Mouse (Mus musculus) MEL (cell line): ENCODE measurements around the gene Ncs1. TPM values are rescaled to one million over a fixed set of nuclear protein-coding genes. Genes with fewer than 3 reads are reported as not detected.

Experiments
- DNase-seq: peaks from one replicate; pipeline ENCODE4 v3.0.0; 2011; ENCODE audit warnings: low read depth, low spot score
- H3K27ac ChIP-seq: 2 replicates; pipeline ENCODE4 v1.5.1; 2012; ENCODE audit warnings: low read depth, mild to moderate bottlenecking, control low read depth, low read length, moderate library complexity; ENCODE audit not compliant: control insufficient read depth
- H3K27me3 ChIP-seq, 2 experiments: fragments of 150-350 bp in 1 of 2; sonication (generic) in 1 of 2; 2 replicates each; pipeline ENCODE4 v1.6.1; 2012; ENCODE audit warnings: low read length in 2 of 2, mild to moderate bottlenecking in 2 of 2, improper control_type of control experiment in 1 of 2, moderate library complexity in 1 of 2; ENCODE audit not compliant: insufficient read depth in 2 of 2, control insufficient read depth in 1 of 2
- H3K36me3 ChIP-seq, 2 experiments: 2 replicates each; pipeline ENCODE4 v1.6.1; 2012 to 2014; ENCODE audit warnings: low read length in 2 of 2, improper control_type of control experiment in 1 of 2, inconsistent platforms in 1 of 2, mild to moderate bottlenecking in 1 of 2; ENCODE audit not compliant: insufficient read depth in 2 of 2, control insufficient read depth in 1 of 2
- H3K4me1 ChIP-seq, 2 experiments: fragments of 150-350 bp in 1 of 2; sonication (generic) in 1 of 2; 2 replicates each; pipeline ENCODE4 v1.6.1; 2012; ENCODE audit warnings: low read length in 2 of 2, improper control_type of control experiment in 1 of 2, mild to moderate bottlenecking in 1 of 2; ENCODE audit not compliant: insufficient read depth in 2 of 2, control insufficient read depth in 1 of 2
- H3K4me3 ChIP-seq, 2 experiments: fragments of 150-350 bp in 1 of 2; sonication (generic) in 1 of 2; 2 replicates each; pipeline ENCODE4 v1.5.1; 2012; ENCODE audit warnings: low read depth in 2 of 2, low read length in 2 of 2, mild to moderate bottlenecking in 2 of 2, moderate library complexity in 2 of 2, control low read depth in 1 of 2, improper control_type of control experiment in 1 of 2; ENCODE audit not compliant: control insufficient read depth in 1 of 2, insufficient read depth in 1 of 2
- H3K79me2 ChIP-seq: 2 replicates; pipeline ENCODE4 v1.6.1; 2012; ENCODE audit warnings: mild to moderate bottlenecking, low read length, moderate library complexity; ENCODE audit not compliant: control insufficient read depth, poor library complexity, insufficient read depth
- H3K9ac ChIP-seq: 2 replicates; pipeline ENCODE4 v1.6.1; 2012; ENCODE audit warnings: low read depth, mild to moderate bottlenecking, control low read depth, low read length, moderate library complexity; ENCODE audit not compliant: control insufficient read depth, poor library complexity, severe bottlenecking
- H3K9me3 ChIP-seq: fragments of 150-350 bp; sonication (generic); replicated peaks from 2 replicates; pipeline ENCODE4 v1.6.1; 2012; ENCODE audit warnings: mild to moderate bottlenecking, low read length, improper control_type of control experiment, moderate library complexity; ENCODE audit not compliant: insufficient read depth
- CHD1 ChIP-seq: IDR thresholded peaks from 2 replicates; pipeline ENCODE4 v1.6.1; 2012; ENCODE audit warnings: low read depth, mild to moderate bottlenecking, inconsistent platforms, low read length, improper control_type of control experiment
- CTCF ChIP-seq, 3 experiments: IDR thresholded peaks in 2 of 3; conservative IDR thresholded peaks in 1 of 3; 2 replicates each; pipeline ENCODE4 v1.5.1; 2011 to 2012; ENCODE audit warnings: low read length in 3 of 3, low read depth in 2 of 3, mild to moderate bottlenecking in 2 of 3, improper control_type of control experiment in 1 of 3, inconsistent platforms in 1 of 3, mixed read lengths in 1 of 3, moderate library complexity in 1 of 3; ENCODE audit not compliant: control insufficient read depth in 1 of 3, insufficient read depth in 1 of 3, poor library complexity in 1 of 3, severe bottlenecking in 1 of 3
- ELF1 ChIP-seq: IDR thresholded peaks from 2 replicates; pipeline ENCODE4 v1.6.1; 2014; ENCODE audit warnings: low read depth, mild to moderate bottlenecking, inconsistent platforms, low read length, improper control_type of control experiment, moderate library complexity
- EP300 ChIP-seq, 2 experiments: IDR thresholded peaks; 2 replicates each; pipeline ENCODE4 v1.6.1; 2011; ENCODE audit warnings: improper control_type of control experiment in 2 of 2, low read length in 2 of 2, low read depth in 1 of 2, mild to moderate bottlenecking in 1 of 2
- ETS1 ChIP-seq: IDR thresholded peaks from 2 replicates; pipeline ENCODE4 v1.6.1; 2012; ENCODE audit warnings: low read depth, mild to moderate bottlenecking, inconsistent platforms, low read length, improper control_type of control experiment, moderate library complexity
- GABPA ChIP-seq: IDR thresholded peaks from 2 replicates; pipeline ENCODE4 v1.6.1; 2012; ENCODE audit warnings: low read depth, mild to moderate bottlenecking, inconsistent platforms, low read length, improper control_type of control experiment, moderate library complexity
- HCFC1 ChIP-seq: IDR thresholded peaks from 2 replicates; pipeline ENCODE4 v1.6.1; 2012; ENCODE audit warnings: low read depth, mild to moderate bottlenecking, inconsistent platforms, low read length, improper control_type of control experiment, moderate library complexity
- JUND ChIP-seq: IDR thresholded peaks from 2 replicates; pipeline ENCODE4 v1.6.1; 2011; ENCODE audit warnings: low read depth, mild to moderate bottlenecking, improper control_type of control experiment, low read length
- MAFK ChIP-seq: IDR thresholded peaks from 2 replicates; pipeline ENCODE4 v1.6.1; 2011; ENCODE audit warnings: low read depth, mild to moderate bottlenecking, low read length, improper control_type of control experiment, borderline replicate concordance
- MAZ ChIP-seq: IDR thresholded peaks from 2 replicates; pipeline ENCODE4 v1.6.1; 2012; ENCODE audit warnings: low read depth, mild to moderate bottlenecking, inconsistent platforms, low read length, improper control_type of control experiment
- POLR2AphosphoS5 ChIP-seq: IDR thresholded peaks from 2 replicates; pipeline ENCODE4 v1.6.1; 2012; ENCODE audit warnings: low read depth, borderline replicate concordance, mild to moderate bottlenecking, inconsistent platforms, low read length, moderate library complexity, mixed read lengths
- RAD21 ChIP-seq: IDR thresholded peaks from 2 replicates; pipeline ENCODE4 v1.6.1; 2011; ENCODE audit warnings: mild to moderate bottlenecking, low read depth, low read length, improper control_type of control experiment
- SMC3 ChIP-seq: IDR thresholded peaks from 2 replicates; pipeline ENCODE4 v1.6.1; 2011; ENCODE audit warnings: low read depth, low read length, improper control_type of control experiment
- ZMIZ1 ChIP-seq: IDR thresholded peaks from 2 replicates; pipeline ENCODE4 v1.6.1; 2012; ENCODE audit warnings: low read depth, mild to moderate bottlenecking, inconsistent platforms, low read length, improper control_type of control experiment, moderate library complexity
- ZNF384 ChIP-seq: IDR thresholded peaks from 2 replicates; pipeline ENCODE4 v1.6.1; 2012; ENCODE audit warnings: low read depth, mild to moderate bottlenecking, inconsistent platforms, low read length, improper control_type of control experiment
- polyA plus RNA-seq, 2 experiments: library from polyadenylated mRNA; stranded (reverse) in 1 of 2; unstranded in 1 of 2; fragments of >175 nt in 1 of 2; fragments of >200 nt in 1 of 2; gene quantifications; 2 replicates each; pipeline versions ENCODE4 v1.2.1 to v1.2.4; 2012; ENCODE audit warnings: low replicate concordance in 2 of 2, low read depth in 1 of 2; ENCODE audit not compliant: insufficient read length in 2 of 2, insufficient read depth in 1 of 2, missing spikeins in 1 of 2
- total RNA-seq: library from RNA; depleted of rRNA; stranded (reverse); fragments of 300-350 nt; gene quantifications from 2 replicates; pipeline ENCODE4 v1.2.3, GENCODE M21; 2012

Gene Ncs1
- total and polyA plus RNA-seq, 3 experiments = 14.5 to 17.6 TPM; not detected in 1

DNA sequence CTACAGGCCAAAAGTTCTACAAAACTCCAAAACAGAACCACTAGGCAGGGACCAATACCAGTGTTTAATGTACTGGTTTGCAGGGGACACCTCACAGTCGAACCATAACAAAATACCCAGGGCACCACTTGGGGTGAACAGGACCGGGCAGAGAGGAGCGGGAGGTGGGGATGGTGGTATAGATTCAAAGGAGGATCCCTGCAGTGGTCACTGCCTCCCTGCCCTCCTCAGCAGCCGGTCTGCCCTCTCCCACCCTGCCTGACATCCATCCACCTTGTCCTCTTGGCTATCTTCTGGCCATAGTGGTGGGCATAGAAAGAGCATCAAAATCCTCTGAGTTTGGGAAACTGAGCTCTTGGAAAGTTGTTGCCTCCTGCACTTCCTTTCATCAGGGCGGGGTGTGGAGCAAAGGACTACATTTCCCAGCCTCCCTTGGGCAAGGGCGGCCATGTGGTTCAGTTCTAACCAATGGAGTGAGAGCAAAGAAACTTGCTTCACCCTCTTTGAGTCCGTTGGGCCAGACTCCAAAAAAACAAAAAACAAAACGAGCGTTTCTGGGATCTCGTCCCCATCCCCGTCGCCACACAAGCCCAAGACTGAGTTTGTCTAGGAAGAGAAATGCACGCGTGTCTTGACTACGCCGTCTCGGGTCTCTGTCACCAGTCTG is 52.1 kb downstream of the Ncs1 start (continued):
- no peak for TF ChIP-seq EP300 (IDR thresholded peaks at IDR 0.05; ENCODE audit: low read depth in 1 of 2, low read length in 2 of 2)
- peak; percentile 71; the same call in 1 of the 2 replicates for TF ChIP-seq ELF1

DNA sequence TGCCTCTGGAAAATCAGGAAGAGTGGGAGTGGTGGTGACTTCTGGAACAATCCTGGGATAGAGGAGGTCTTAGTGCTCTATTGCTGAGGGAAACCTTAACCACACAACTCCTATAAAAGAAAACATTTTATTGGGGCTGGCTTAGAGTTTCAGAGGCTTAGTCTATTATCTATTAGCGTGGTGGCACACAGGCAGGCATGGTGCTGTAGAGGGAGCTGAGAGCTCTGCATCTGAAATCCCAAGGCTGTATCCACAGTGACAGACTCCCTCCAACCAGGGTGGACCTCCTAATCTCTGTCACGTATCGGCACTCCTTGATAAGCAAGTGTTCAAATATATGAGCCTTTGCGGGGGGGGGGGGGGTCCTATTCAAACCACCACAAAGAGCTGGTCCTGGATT is 53.2 kb downstream of the Ncs1 start:
- Histone ChIP-seq H3K9ac (peak overlapping the region; percentile 62), H3K79me2 (no peaks in the 10 kb centered on the region; the same call in 1 of the 2 replicates), H3K4me1 (no peaks in the 10 kb centered on the region; a peak in 2 of 4 replicates), H3K27me3 (no peaks in the 10 kb centered on the region; a peak in 1 of 4 replicates), H3K27ac (no peak overlapping the region), H3K36me3 (no peaks in the 10 kb centered on the region), H3K4me3 (peak overlapping the region; percentile 80 to 99), H3K9me3 (no peaks in the 10 kb centered on the region)
- DNase-seq = peak; percentile 49
- TF ChIP-seq ZMIZ1 (no peak), POLR2AphosphoS5 (no peak), ETS1 (no peak), CHD1 (no peak), ZNF384 (no peak), GABPA (no peak), EP300 (IDR thresholded peaks at IDR 0.05; ENCODE audit: low read depth in 1 of 2, low read length in 2 of 2) (no peak), RAD21 (no peak), MAFK (no peak)

DNA sequence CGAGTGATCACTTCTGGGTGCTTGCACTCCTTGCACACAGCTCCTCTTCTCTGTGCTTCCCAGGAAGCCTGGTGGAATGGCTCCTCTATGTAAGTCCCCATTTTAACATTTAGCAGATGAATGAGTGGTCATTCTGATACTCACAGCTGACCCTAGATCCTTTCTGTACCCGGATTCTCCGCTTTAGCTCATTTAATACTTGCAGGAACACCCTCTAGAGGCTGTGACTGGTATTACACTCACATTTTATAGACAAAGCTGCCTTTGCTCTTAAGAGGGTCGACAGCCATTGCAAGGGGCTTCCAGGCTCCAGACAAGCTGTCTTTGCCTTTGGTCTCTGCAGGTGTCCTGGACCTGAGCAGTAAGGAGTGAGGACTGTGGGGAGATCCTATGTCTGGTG is 53.6 kb downstream of the Ncs1 start:
- Histone ChIP-seq H3K27ac (no peak overlapping the region), H3K36me3 (no peaks in the 10 kb centered on the region), H3K4me1 (no peaks in the 10 kb centered on the region; a peak in 2 of 4 replicates), H3K9ac (no peak overlapping the region), H3K79me2 (no peaks in the 10 kb centered on the region; the same call in 1 of the 2 replicates), H3K27me3 (no peaks in the 10 kb centered on the region; a peak in 1 of 4 replicates), H3K9me3 (no peaks in the 10 kb centered on the region), H3K4me3 (peak overlapping the region; percentile 32 to 99; a peak in 3 of 4 replicates)
- peak; percentile 84 for DNase-seq
- TF ChIP-seq MAZ = no peak
- peak; percentile 31; the same call in 1 of the 2 replicates for TF ChIP-seq SMC3
- TF ChIP-seq CTCF (IDR thresholded peaks at IDR 0.05 in 2 of 3, conservative IDR thresholded peaks at IDR 0.05 in 1 of 3; ENCODE audit: control insufficient read depth in 1 of 3, insufficient read depth in 1 of 3, low read depth in 2 of 3, low read length in 3 of 3, poor library complexity in 1 of 3, severe bottlenecking in 1 of 3) = peak in 2 of 3 experiments; percentile 69 to 90; a peak in 4 of 6 replicates
- TF ChIP-seq RAD21 = peak; percentile 32
- TF ChIP-seq JUND = no peak
- TF ChIP-seq HCFC1 = peak; percentile 23; the same call in 1 of the 2 replicates
